Mouse (Mus musculus) gonadal fat pad, adult 2 months (tissue): ENCODE data around the gene Ubc. TPM values are rescaled to one million over a fixed set of nuclear protein-coding genes. Genes with fewer than 3 reads are reported as not detected.

Experiments
- DNase-seq: peaks from one replicate; pipeline ENCODE4 v3.0.0-alpha.2; 2012; ENCODE audit warnings: low read depth
- polyA plus RNA-seq: library from polyadenylated mRNA; depleted of rRNA; stranded (reverse); fragments of >200 nt; gene quantifications from 2 replicates; pipeline ENCODE4 v1.2.3, GENCODE M21; 2012

The Ubc gene
- polyA plus RNA-seq, 1 experiment, result 1,336 TPM

- no peak for DNase-seq
Observed at GRCm38 (mm10) chr5:125382673-125383558, 7.1 kb downstream of the Ubc start.

- no peak for DNase-seq
Observed at GRCm38 (mm10) chr5:125381954-125382672, 7.9 kb downstream of the Ubc start.

- DNase-seq, result no peak
Observed at GRCm38 (mm10) chr5:125378919-125379318, 11.1 kb downstream of the Ubc start.

GRCm38 (mm10) chr5:125377214-125377613, 12.8 kb downstream of the Ubc start:
- no peak for DNase-seq

- DNase-seq, result no peak
Observed at GRCm38 (mm10) chr5:125375871-125376270, 14.1 kb downstream of the Ubc start.

- no peak for DNase-seq
Observed at GRCm38 (mm10) chr5:125372027-125372426, 18.0 kb downstream of the Ubc start.

GRCm38 (mm10) chr5:125370950-125371693, 18.9 kb downstream of the Ubc start:
- DNase-seq, result no peak

- DNase-seq, result no peak
Observed at GRCm38 (mm10) chr5:125368568-125368967, 21.4 kb downstream of the Ubc start.

GRCm38 (mm10) chr5:125368156-125368555, 21.8 kb downstream of the Ubc start:
- no peak for DNase-seq

GRCm38 (mm10) chr5:125364851-125365429, 25.1 kb downstream of the Ubc start:
- DNase-seq, result no peak

GRCm38 (mm10) chr5:125363894-125364293, 26.1 kb downstream of the Ubc start:
- no peak for DNase-seq

GRCm38 (mm10) chr5:125360981-125361510, 29.0 kb downstream of the Ubc start:
- DNase-seq, result no peak

GRCm38 (mm10) chr5:125360566-125360965, 29.4 kb downstream of the Ubc start:
- DNase-seq, result no peak

GRCm38 (mm10) chr5:125358270-125358608, 31.8 kb downstream of the Ubc start:
- no peak for DNase-seq

GRCm38 (mm10) chr5:125357543-125358269, 32.3 kb downstream of the Ubc start:
- no peak for DNase-seq

GRCm38 (mm10) chr5:125355650-125356049, 34.4 kb downstream of the Ubc start:
- no peak for DNase-seq

- DNase-seq, result no peak
Observed at GRCm38 (mm10) chr5:125354885-125355492, 35.0 kb downstream of the Ubc start.

GRCm38 (mm10) chr5:125352781-125353294, 37.2 kb downstream of the Ubc start:
- DNase-seq, result no peak

- no peak for DNase-seq
Observed at GRCm38 (mm10) chr5:125351939-125352338, 38.1 kb downstream of the Ubc start.

GRCm38 (mm10) chr5:125351057-125351456, 38.9 kb downstream of the Ubc start:
- no peak for DNase-seq
